Mouse (Mus musculus) megakaryocyte, adult 5-6 weeks (primary cell): Measurements from ENCODE around the gene Bgn. TPM values are rescaled to one million over a fixed set of nuclear protein-coding genes. Genes with fewer than 3 reads are reported as not detected.

Experiments
- ATAC-seq: 2 replicates; pipeline ENCODE4 v1.8.0; 2016; ENCODE audit warnings: mild to moderate bottlenecking, inconsistent platforms; ENCODE audit not compliant: poor library complexity, severe bottlenecking
- total RNA-seq, 2 experiments: library from RNA; stranded (forward) in 1 of 2; stranded (reverse) in 1 of 2; fragments of 153-499, 151-499 nt in 1 of 2; fragments of 221-1000, 200-1000 nt in 1 of 2; gene quantifications; 2 replicates each; pipeline versions ENCODE4 v1.2.3 to v1.2.4; 2015 to 2017

The Bgn gene
- 3.0 and 7.7 TPM in 2 replicates for total RNA-seq (2015)
- total RNA-seq (2017), result 0.45 and 0.48 TPM in 2 replicates

DNA sequence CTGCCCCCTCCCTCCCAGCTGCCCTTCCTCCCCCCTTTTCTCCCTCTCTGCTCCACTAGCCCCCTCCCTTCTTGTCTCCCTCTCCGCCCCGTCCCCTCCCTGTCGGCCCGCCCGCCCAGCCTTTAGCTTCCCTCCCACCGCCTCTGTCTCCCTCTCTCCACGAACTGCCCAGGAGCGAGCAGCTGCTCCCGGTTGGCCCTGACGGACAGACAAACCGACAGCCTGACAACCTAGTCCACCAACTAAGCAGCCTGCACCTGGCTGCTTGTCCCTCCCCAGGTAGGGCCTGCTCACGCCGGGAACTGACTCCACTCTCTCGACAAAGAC is at the start of gene Bgn:
Gene Bgn, plus strand, starts transcription at position 119 of the 327 bp plus-strand sequence.
- ATAC-seq, result no peak

DNA sequence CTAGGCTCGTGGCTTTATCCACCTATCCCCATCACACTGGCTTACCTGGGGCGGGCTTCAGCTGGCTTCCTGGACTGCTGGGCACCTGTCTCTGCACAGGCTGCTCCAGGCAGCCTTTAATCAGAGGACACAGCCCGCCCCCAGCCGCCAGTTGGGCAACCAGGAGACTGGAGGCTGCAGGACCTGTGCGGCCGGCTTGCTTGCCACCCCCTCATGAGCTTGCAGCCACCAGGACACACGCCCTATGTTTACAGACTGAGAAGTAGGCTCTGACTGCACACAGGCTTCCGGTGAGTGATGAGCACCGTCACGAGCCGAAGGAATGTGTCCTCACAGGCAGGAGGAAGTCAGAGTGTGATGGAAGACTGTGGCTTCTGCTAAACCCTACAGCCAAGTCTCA is 48.1 kb upstream of the Bgn start, which contains the start of gene Trex2:
Gene Trex2, minus strand, starts transcription at position 93 of the 400 bp plus-strand sequence.
- no peak for ATAC-seq

DNA sequence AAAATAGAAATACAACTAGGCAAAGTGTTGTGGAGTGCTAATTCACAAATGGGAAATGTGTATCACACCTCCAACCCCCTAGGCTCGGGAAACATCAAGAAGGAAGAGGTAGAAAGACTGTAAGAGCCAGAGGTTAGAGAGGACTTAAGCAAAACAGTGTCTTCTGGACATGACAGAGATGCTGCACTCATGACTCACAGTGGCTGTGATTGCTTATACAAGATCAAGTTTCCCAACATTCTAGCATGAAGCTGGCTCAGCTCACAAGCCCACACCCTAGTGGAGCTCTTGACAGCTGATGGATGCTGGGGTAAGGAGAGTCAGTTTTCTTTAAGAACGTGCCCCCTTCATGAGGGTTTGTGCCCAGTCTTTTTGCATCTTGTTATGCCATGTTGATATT is 42.0 kb upstream of the Bgn start:
- no peak for ATAC-seq

DNA sequence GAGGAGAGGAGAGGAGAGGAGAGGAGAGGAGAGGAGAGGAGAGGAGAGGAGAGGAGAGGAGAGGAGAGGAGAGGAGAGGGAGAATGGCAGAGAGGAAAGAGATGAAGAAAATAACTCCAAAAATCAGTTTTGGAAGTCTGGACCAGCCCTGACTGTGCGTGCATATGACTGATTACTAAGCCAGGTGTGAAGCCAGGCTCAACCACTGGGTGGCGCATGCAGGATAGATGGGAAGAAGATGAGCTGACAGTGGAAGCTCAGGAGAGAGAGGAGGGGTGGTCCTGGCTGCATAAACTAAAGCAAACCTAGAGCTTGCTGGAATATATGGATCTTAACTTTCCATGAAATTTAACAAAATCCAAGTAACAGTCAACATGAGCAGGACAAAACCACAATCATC is 31.5 kb upstream of the Bgn start:
- ATAC-seq, result peak; percentile 80

DNA sequence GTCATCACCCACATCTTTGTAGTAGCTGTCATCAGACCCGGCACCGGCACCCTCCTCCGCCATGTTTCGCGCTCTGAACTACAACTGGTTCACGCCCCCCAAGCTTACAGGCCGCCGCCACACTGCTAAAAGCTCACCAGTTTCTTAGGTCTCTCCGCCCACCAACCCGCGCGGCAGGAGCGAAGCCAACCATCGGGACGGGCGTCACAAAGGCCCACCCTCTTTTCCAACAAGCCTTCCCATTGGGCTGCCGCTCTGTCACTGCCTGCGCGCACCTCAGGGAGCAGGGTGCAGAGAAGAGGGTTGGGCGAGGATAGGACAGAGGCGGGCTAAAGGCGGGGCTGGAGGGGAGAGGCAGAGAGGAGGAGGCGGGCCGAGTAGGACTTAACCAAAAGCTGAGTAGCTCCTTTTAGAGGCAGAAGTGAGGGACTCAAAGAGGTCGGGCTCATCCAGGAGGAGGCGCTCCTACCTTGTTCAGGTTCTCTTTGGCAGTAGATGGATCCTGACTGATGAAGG is 24.5 kb upstream of the Bgn start, which contains the start of gene Haus7:
Gene Haus7, minus strand, starts transcription at position 168 of the 516 bp plus-strand sequence.
- peak; percentile 100 for ATAC-seq

DNA sequence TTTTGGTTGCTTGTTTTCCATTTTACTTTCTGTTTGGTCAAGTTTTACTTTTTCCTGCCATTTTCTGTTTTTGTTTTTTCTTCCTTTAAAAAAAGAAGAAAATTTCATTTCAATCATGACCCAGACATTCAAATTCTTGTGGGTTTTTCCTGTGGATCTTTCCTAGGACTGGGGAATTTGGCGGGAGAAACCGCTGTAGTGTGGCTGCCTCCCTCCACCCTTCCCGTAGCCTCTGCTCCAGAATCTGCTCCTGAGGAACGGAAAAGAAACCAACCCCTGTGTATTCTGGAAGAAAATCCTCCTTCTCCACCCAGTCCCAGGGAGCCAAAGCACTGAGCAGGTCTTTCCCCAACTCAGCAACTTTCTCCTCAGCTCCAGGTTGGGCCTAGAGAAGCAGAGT is 22.6 kb upstream of the Bgn start:
- ATAC-seq, result no peak

DNA sequence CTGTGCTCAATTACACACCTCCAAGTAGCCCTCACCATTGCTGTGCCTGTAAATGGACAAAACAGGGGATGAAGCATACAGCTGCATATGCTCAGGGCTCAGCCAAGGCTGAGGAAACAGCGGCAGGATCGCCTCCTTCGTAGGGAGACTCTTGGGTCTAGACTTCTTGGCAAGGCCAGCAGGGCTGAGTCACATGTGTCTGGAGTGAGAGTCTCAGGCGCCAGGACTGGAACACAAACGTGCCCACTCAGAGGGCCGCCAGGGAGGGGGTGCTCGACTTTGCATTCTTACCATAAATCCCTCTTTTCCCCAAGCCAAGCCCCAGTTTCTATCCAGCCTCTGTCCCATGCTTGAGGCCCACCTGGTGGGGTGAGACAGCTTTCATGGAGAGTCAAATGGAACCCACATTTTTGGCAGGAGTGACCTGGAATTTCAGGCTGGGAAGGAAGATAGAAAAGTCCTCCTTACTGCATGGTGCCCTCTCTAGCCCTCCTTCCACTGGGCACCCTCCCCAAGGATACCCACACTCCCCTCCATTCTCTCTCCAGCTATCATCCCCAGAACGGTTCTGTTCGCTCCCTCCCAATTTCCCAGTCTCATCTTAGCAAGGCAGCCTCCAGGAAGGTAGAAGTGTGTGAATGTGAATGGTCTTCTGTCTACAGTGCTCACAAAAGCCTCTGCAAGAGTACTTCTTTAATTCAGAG is 17.8 kb upstream of the Bgn start:
- no peak for ATAC-seq

DNA sequence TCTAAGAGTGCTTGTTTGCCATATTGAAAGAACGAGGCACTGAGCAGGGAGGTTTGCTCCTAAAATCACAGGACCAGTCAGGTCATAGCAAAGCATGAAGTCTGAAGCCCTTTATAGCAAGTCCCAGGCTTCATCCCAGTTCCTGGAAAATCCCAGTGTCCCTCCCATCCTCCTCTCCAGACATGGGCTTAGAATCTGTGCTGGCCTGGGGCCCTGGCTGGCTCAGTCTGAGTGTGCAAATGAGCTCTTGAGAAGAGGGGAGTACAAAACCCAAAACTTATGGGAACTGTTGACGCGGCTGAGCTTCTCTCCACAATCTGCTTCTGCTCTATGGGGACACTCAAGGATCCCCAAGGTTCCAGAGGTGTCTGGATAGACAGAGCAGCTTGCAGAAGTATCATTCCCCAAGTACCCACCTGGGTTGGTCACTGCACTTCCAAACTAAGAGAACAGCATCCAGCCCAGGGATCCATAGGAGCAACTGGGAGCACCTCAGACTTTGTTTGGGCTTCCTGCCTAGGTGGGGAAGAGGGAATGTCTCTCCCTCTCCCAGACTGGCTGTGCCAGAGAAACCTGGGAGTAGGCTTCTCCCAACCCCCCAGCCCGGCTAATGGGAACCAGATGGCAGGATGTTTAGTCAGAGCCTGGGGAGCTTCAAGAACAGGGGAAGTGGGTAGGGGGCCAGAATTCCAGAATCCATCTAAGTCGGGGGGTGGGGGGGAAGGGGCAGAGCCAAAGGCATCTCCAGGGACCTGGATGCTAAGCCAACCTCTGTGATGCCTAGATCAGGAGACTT is 15.8 kb upstream of the Bgn start:
- ATAC-seq, result no peak

DNA sequence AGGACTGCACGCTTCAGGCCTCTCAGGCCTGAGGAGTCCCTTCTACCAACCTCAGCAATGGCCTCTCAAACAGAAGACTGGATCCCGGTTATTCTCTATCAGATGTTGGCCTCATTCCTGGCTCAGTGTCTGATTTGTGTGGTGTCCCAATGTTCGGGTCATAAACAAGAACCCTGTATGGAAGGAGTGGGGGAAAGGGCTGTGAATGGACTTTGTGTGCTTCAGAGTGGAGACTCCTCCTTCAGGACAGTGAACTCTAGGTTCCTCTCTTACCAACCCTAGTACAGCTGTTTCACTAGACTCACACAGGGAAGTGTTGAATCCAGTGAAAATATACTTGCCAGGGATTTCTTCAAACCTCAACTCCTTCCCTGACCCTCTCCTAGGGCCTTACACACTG is 15.1 kb upstream of the Bgn start:
- no peak for ATAC-seq

DNA sequence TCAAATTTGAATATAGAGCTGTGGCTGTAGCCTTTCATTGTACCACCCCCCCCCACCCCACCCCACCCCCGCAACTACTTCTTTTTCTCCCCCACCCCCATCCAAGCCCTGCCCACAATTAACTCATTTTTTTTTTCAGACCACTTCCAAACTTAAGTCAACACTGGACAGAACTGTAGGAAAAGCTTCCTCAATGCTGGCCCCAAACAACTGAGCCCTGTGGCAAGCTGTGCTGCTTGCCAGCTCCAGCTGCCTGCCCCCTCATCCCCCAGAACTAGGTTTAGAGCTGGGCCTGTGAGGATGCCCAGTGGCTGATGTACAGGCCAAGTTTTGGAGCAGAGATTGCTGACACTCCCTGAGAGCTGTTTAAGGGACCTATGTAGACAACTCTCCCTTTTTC is 14.7 kb upstream of the Bgn start:
- ATAC-seq, result no peak

DNA sequence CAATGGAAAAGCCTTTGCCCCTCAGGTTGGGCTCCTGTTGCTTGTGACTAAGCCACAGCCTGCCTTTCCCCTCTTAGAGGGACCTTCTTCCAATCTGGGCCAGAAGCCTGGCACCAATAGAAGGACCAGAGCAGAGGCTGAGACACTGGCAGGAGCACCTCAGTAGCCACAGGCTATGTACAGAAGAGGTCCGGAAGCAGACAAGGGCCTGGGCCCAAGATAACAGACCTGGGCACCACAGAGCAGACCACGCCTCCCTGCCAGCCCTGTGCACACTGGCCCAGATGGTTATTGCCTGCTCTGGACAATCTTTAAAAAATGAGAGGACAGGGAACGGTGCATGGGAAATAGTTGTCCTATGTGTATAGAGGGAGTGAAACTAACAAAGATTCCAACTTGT is 11.6 kb upstream of the Bgn start:
- no peak for ATAC-seq

DNA sequence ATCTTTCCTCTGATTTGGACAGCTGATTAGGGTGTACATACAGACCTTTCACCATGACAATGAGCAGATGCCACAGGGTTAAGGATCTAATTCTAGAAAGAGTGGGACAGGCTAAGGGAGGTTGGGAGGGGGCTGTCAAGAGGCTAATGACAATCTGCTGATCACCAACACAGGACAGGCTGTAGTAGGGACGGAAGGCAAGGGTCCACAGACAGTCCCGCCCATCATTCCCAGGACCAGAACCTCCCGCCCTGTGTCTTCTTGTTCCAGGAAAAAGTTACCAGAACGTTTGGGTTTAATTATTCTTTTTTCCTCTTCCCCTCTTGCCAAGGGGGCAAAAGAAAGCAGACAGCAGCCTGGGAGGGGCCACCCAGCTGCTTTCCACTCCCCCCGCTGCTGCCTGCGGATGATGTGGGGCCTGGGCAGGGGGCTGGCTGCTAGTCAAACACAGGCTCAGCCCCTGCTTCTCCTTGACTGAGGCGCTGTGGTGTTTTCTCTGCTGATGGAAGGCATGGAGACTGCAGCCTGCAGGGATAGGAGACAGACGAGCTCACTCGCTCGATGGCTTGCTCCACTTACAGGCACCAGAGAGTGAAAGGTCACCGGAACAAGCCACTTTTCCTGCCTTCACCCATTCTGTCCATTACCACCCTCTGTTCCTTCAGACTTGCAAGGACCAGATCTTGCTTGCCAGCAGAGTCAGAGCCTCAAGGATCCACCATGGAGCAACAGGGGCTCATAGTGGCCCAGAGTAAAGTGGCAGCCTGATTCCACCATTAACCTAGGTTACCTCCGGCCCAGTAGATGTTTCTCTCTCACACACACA is 8.8 kb upstream of the Bgn start:
- no peak for ATAC-seq

DNA sequence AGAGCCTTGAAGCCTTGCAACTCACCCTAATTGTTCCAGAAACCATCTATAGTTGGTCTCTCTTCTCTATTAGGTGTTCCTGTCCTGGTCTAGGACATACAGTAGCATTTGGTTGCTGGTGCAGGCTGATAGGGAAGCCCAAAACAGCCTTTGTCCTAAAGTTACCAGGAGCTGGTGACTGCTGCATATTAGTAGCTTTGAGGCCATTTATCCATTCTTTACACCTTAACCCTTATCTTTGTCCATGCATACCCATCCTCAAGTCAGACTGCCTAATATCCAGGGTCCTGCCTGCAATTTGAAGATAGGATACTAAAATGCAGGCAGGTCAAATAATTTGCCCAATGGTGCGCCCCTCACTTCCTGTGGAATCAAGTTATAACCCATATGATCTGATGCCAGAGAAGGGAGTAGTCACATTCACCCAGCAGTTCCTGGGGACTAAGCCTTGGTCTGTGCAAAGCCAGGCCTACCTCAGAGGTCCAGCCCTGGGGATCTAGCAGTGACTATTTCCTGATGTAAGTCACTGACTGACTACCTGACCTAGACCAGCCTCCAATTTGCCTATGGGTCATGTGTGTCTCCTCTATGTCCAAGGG is 7.6 kb upstream of the Bgn start:
- ATAC-seq, result no peak

DNA sequence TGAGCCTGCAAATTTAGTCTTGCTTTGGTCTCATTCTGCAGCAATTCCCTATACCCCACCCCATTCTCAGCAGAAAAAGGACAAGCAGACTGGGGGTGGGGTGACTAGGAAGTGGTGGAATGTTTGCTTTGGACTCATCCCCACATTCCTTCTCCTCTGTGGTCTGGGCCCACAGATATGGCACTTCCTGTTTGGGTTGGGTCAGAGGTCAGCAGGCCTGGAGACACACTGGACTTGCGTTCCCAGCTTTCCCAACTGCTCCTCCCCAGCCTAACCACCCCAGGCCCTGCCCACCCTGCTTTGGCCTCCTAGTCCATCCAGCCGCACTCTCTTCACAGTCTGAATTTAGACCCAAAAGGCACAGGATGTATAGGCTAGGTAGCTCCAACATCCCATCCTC is 6.8 kb upstream of the Bgn start:
- ATAC-seq, result no peak

DNA sequence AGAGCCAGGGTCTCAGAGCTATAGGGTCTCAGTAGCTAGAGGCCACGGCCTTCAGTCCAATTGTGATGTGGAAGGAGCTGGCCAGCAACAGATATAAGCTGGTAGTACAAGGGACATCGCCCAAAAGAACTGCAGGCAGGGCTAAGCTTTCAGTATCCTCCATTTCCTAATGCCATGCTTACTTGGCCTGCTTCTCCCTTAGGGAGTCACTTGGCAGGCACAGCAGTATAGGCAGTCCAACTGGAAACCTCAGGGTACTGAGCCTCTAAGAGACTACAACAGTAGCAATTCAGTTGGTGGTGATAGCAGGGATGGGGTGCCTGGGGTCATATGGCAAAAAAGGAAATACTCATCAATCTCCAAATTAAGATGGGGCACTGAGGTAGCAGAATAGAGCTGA is 5.9 kb upstream of the Bgn start:
- no peak for ATAC-seq

DNA sequence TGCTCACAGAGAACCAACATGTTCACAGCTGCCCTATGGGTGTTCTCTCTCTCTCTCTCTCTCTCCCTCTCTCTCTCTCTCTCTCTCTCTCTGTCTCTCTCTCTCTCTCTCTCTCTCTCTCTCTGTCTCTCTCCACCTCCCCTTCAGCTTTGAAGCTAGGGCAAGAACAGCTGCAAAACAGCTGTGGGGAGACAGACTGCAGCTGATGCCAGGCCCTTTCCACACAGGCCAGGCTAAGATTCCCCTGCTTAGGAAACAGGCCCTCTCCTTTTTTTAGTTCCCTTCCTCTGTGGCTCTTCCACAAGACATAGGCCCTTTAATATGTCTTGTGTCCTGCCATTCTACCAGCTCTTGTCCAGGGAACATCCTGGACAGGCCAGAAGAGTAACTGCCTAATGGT is 3.7 kb upstream of the Bgn start:
- no peak for ATAC-seq

DNA sequence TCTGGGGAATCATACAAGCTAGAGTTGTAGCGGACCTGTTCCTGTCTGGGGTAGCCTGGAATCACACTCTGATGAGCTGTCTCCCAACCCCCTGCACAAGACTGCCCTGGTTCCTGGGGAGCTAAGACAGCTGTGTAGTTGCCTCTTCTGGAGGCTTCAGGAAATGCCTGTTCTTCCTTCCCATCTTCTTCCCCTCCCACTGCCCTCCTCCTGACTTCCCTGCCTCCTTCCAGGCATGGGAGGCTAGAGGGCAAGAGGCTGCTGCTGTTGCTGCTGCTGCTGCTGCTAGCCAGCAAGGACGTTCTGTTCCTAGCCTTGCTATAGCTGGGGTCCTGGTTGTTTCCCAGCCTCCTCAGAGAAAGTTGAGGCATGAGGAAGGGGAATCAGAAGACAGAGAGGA is 3.1 kb upstream of the Bgn start:
- no peak for ATAC-seq

DNA sequence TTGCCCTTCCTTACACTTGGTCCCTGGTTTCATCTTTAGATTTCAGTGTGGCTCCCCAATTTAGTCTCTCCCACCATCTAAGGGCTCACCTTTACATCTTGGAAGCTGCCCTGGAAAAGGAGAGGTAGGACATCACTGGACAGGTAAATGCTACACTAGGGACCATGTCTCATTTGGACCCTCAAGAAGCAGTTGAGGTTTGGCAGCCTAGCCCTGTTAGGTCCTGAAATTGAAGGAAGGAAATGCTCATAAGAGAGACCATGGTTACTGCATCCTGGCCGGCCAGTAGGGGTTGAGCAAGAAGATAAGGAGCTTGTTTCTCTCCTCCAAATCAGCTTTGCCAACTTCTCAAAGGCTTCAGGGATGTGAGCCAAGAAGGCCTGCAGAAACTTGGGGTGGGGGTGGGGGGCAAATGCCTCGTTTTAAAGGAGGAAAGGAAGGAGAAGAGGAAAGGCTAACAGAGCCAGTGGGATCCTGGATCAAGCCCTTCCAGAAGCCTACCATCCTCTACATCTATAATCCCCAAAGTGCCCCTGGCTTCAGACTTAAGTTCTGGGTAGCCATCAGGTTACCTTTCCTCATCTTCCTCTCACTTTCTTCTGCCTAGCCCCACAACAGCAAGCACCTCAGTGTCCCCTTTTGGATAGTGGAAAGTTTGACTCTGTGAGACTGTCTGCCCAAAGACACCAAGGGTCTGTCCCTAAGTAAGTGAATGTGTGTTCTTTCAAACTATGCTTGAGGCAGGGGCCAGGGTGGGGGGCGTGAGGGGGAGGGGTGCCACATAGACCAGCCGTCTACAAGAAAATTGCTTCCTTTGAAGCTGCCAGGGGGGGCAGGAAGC is 539 bp upstream of the Bgn start:
- ATAC-seq, result no peak

DNA sequence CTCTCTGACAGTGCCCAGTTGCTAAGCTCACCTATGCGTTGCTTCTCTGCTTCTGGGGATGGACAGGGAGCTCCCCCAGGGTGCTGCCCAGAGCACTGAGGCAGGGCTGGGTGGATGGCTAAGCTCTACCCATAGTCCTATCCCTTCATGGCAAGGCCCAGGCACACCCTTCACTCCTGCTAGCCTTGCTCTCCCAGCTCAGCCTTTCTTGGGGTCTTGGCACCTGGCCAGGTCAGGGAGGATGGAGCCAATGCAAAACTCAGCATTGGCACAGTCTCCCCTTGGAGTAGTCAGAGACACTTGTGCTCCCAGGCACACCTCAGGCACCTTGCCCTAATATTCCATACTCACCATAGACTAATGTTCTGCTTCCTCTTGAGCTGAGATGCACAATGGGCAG is 674 bp downstream of the Bgn start:
- ATAC-seq, result no peak

DNA sequence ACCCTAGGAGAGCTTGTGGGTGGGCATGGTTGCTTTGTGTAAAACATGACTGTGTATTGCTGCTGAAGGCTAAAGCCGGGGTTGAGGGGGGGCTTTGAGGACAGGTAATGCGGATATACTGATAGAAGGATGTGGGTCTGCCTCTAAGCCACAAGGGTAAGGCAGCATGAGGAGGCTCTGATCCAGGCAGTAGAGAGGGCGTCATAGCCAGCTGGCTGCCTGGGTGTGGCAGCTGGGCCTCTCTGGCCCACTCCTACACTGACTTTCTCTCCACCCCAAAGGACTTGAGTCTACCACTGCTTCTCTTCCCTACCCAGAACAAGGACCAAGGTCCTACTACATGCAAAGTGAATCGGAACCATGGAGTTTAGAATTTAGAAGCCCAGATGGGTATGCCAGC is 1.5 kb downstream of the Bgn start:
- ATAC-seq, result no peak
